Mouse (Mus musculus) ovary, adult 18-20 months (tissue): Measurements from ENCODE around the gene Slc38a6.

Experiments
- DNase-seq: peaks from one replicate; pipeline ENCODE4 v3.0.0; 2022; ENCODE audit warnings: low spot score, mixed read lengths

Slc38a6 gene

DNA sequence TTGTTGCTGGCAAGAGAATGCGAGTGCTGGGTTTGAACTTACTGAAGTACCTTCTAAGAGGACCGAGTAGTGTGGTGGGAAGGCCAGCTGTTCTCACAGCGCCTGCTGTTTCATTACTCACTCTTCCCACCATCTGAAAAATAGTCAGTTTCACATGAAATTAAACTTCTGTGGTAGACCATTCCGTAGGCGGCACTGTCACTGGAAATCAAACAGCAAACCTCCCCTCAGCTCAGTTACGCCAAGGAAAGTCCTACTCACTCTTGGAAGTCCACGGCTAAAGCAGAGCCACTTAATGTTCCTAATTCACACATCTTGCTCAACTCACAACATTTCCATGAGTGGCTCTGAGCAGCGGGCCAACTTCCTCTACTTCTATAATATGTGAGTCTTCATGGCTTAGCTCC, 37.6 kb downstream of the Slc38a6 start:
- DNase-seq: no peak

GRCm38 (mm10) chr12:73324742-73325141, 38.2 kb downstream of the Slc38a6 start:
- DNase-seq: no peak

- DNase-seq: no peak
These were observed 38.6 kb downstream of the Slc38a6 start for GRCm38 (mm10) chr12:73325181-73325580.

- DNase-seq: no peak
These were observed 39.0 kb downstream of the Slc38a6 start for GRCm38 (mm10) chr12:73325617-73326016.

DNA sequence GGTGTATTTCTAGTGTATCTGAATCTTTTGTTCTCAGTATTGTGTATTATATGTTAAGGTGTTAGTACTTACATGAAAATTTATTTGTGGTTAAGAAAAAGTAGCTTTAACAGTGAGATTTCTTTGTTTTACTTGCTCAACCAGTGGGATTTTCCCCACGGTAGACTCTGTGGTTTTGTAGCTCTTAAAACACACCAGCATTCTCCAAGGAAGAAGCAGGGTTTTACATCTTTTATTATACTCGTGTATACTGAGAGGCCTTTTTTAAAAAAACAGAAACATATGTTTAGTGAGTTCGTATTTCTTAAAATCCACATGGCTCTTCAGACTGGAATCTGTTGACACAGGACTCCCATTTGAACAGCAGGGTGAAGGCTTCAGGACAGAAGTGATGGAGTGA, 40.8 kb downstream of the Slc38a6 start:
- DNase-seq: no peak

DNA sequence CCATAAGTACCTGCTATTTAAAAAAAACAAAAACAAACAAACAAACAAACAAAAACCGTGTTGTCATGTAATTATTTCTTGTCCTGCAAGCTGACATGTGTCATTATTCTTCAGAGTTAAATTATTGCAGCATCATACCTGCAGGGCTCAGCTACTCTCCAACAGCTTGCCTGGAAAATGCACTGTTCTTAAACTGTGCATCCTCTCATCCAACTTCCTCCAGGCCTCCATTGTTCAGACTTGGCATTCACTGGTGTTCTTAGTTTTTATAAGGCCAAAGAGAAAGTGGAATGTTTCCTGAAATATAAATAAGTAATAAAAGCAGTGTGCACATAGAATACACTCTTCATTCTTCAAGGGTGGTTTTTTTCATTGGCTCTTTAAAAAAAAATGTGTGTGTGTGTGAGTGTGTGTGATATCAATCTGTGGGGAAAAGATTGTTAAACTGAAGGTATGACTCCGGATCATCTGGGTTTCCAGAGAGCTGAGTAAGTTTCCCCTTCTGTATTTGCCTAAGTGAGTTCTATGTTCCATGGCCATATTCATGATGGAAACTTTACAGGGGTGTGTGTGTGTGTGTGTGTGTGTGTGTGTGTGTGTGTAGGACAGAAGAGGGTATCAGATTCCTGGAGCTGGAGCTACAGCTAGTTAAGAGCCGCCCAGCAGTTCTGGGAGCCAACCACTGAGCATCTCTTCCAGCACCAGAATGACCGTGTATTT, 42.0 kb downstream of the Slc38a6 start:
- no peak for DNase-seq

- DNase-seq: no peak
These were observed 43.7 kb downstream of the Slc38a6 start for GRCm38 (mm10) chr12:73330236-73330635.

GRCm38 (mm10) chr12:73332701-73333100, 46.1 kb downstream of the Slc38a6 start:
- no peak for DNase-seq

- DNase-seq: no peak
These were observed 47.5 kb downstream of the Slc38a6 start for GRCm38 (mm10) chr12:73334051-73334551.

GRCm38 (mm10) chr12:73337127-73337526, 50.5 kb downstream of the Slc38a6 start:
- no peak for DNase-seq

DNA sequence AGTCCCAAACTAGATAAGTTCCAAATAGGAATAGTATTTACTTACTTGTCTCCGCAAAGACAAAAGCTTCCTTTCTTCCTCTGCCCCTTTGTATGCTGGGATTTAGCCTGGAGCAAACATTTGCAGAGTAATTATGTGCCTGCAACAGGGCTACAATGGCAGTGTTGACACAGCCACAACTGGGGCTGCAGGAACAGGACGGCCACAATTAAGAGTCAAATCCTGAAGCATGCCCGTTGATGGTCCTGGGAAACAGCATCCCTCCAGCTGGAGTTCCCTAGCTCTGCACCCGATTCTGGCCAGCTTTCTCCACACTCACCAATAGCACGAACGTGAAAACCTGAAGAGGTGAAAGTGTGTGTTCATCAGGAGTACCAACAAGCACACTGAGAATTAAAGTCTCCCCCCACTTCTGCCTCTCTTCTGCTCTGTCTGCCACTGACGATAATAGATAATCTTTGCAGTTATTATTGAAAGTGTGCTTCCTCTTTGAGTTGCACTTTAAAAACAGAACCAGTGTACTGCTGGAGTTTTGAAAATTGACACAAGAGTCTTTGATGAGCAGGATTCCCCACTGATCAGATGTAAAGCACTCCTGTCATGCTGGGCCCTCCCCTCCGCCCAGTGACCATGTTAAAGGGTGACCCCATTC, 54.2 kb downstream of the Slc38a6 start:
- no peak for DNase-seq

DNA sequence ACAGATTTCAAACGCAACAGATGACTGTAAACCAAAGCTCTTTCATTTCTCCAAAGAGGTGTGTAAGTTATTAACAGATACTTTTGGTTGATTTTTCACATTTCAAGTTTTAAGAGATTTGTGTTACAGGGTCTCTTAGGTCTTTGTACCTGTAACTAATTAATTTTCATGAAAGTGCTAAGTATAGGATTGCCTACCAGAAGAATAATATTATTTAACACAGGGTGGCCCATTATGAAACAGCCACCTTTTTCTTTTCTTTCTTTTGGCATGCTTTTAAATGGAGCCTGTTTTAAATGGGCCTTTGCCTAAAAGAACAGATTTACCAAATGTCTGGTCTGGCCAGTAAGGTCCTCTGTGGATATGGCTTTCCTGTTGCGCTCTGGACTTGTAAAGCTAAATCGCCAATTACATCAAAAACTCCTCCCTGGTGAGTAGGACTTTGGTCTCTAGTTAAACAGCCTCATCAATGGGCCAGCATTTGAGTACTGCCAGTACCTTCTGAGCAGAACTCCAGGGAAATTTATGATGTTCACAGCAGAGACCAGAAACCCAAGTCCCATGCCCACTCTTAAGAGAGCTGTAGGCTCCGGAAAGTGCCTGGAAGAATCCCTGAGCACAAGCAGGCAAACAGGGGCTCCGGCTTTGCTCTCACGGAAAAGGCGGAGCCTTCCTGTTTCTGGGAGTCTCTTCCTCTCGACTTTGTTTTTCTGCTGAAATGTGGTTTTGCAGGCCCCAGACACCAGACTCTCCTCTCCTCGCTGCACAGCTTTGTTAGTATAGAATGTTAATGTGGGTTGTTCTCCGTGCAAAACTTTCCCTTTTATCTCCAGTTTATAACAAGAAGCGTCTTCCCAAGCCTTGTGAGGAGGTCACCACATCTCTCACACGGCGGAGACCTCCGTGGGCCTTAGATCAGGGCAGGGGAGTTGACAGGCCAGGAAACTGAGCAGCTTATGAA, 55.4 kb downstream of the Slc38a6 start:
- DNase-seq: no peak

GRCm38 (mm10) chr12:73344300-73344699, 57.7 kb downstream of the Slc38a6 start:
- DNase-seq: no peak

- DNase-seq: no peak
These were observed 58.6 kb downstream of the Slc38a6 start for GRCm38 (mm10) chr12:73345157-73345556.

DNA sequence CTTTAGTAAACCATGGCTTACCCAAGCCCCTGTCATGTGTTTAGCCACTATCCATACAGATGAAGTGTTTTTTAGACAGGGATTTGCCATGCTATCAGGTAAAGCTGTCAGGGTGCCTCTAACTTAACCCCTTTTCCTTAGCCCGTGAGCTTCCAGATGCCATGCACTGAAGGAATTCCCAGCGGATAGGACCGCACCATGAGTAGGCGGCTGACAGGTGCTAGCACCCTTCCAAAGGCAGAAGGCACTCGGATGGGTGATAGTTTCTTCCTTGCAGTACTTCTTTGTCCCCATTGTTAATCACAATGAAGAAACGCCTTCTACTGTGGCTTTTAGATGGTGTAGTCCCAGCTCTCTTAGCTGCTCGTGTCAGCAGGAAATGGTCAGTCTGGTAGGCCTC, 60.6 kb downstream of the Slc38a6 start:
- DNase-seq: no peak

DNA sequence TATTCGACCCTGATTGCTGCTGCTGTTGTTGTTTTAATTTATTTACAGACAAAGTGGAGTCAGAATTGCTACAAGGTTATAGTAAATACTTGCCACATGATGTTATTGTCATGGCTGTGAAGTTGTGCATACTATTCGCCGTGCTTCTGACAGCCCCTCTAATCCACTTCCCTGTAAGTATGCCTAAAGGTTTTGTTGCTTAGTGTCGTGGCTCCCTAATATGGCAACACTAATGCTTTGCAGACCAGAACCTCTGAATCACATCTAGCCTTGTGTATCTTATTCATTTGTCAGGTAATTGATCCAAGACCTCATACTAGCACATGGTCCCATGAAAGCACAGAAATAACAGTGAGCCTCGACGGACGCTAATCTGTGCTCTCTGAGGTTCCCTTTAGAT, 63.9 kb downstream of the Slc38a6 start:
- DNase-seq: no peak

DNA sequence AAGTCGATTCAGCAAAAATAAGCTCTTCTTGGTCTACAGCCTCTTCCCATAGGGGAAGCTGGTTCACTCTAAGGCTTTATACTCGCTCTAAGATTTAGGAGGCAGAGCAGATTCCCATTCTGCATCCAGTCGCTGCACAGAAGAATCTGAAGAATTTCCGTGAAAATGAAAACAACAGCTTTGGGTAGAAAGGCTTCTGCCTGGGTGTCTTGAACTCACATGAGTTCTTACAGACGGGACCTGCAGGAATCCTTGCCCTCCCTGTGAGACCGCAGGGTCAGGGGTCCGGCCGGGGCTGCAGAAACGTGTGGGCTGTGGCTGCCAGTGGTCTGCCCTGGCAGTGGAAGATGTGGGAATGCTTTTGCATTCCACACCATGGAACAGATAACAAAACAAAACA, 64.4 kb downstream of the Slc38a6 start:
- DNase-seq: peak; percentile 49

- DNase-seq: no peak
These were observed 65.2 kb downstream of the Slc38a6 start for GRCm38 (mm10) chr12:73351746-73352145.

DNA sequence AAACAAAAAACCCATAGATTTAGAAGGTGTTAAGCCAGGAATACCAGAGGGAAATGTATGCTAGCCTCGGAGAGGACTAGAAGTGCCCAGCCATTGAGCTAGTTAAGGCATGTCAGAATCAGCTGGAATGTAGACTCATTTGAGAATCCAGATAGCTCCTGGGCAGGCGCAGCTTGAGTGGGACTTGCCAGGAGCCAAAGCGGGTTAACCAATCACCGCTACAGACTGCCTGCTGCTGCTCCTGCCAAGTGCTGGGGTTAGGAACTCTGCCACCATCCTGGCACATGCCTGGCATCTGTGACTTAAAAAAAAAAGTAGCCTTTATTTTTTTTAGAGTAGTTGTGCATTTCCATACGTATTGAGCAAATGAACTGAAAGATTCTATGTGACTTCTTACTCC, 66.8 kb downstream of the Slc38a6 start:
- no peak for DNase-seq

GRCm38 (mm10) chr12:73354521-73354920, 67.9 kb downstream of the Slc38a6 start:
- DNase-seq: no peak

DNA sequence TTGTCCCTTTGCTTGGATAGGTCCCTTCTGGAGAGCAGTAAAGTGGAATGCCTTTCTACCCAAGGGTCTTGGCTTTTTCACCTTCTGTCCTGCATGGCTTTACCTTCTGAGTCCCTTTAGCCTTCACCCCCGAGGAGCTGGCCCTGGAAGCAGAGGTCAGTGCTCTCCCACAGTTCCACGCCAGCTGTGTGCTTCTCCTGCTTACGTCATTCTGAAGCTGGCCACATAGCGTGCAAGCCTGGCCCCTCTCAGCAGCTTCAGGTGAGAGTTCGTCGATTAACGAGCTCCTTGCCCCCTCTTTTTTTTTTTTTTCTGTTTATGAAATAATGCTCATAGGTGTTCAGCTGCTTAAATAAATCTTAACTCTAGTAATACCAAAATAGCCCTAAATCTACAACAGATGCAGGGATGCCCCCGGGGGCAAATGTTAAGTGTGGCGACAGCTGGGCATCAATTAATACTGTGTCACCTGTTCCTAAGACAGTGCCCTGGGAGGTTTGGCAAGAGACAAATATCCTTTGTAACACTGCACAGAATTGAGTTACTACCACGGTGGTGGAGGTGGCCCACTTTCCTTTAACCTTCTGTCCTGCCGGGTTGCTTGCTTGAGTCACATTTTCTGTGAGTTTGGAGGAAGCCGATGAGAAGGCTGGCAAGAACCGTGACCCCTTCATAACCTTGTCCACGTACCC, 68.7 kb downstream of the Slc38a6 start:
- no peak for DNase-seq

DNA sequence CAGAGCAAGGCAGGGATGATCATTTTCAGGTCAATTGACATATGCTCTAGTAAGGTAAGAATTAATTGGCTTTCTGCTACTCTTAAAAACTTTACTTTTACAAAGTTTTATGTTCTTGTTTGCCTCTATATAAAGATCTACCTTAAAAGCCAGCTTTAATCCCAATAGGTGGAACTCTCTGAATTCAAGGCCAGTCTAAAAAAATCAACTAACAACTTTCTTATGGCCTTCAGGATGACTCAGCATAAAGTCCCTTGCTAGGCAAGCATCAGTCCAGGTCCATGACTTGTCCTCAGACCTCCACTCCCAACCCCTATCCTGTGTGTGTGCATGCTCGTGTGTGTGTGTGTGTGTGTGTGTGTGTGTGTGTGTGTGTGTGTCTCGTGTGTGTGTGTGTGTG, 70.1 kb downstream of the Slc38a6 start:
- DNase-seq: no peak
